Mouse (Mus musculus): ENCODE data around the gene Ctsk. TPM values are rescaled to one million over a fixed set of nuclear protein-coding genes. Genes with fewer than 3 reads are reported as not detected.

Gene Ctsk
- polyA plus RNA-seq, 1 experiment from 2014 or later: 2.8 TPM

GRCm38 (mm10) chr3:95486421-95486820 is 12.6 kb upstream of the Ctsk start:
- no peaks in the 10 kb centered on the region for H3K9me3 ChIP-seq (ENCODE audit: low read depth, low read length)
- peaks cover 75% of the 10 kb centered on the region for H3K36me3 ChIP-seq (ENCODE audit: insufficient read depth)
- WGBS: 65% methylated on average over 2 of the region's 2 CpGs
- no peak overlapping the region for H3K9ac ChIP-seq
- no peak overlapping the region for H3K27ac ChIP-seq (ENCODE audit: low read depth)
- DNase-seq: no peak
- H3K4me2 ChIP-seq: no peak overlapping the region
- no peaks in the 10 kb centered on the region for H3K27me3 ChIP-seq (ENCODE audit: insufficient read depth, low read length)
- no peak overlapping the region for H3K4me3 ChIP-seq (ENCODE audit: low read depth, low read length)
- no peak for TF ChIP-seq CTCF (IDR thresholded peaks at IDR 0.05; ENCODE audit: low read depth)
- H3K4me1 ChIP-seq (ENCODE audit: insufficient read depth): no peaks in the 10 kb centered on the region
- ATAC-seq (ENCODE audit: insufficient read depth): no peak

GRCm38 (mm10) chr3:95488679-95489078 is 10.4 kb upstream of the Ctsk start:
- 85% methylated on average over 3 of the region's 3 CpGs for WGBS
- Histone ChIP-seq H3K27ac (ENCODE audit: low read depth) (no peak overlapping the region), H3K27me3 (ENCODE audit: insufficient read depth, low read length) (no peaks in the 10 kb centered on the region), H3K4me3 (ENCODE audit: low read depth, low read length) (no peak overlapping the region), H3K9me3 (ENCODE audit: low read depth, low read length) (no peaks in the 10 kb centered on the region), H3K9ac (no peak overlapping the region), H3K4me2 (no peak overlapping the region), H3K36me3 (ENCODE audit: insufficient read depth) (peaks cover 83% of the 10 kb centered on the region), H3K4me1 (ENCODE audit: insufficient read depth) (no peaks in the 10 kb centered on the region)
- ATAC-seq (ENCODE audit: insufficient read depth) (no peak), DNase-seq (no peak)
- TF ChIP-seq CTCF (IDR thresholded peaks at IDR 0.05; ENCODE audit: low read depth): no peak

- H3K27me3 ChIP-seq (ENCODE audit: insufficient read depth, low read length): no peaks in the 10 kb centered on the region
- ATAC-seq (ENCODE audit: insufficient read depth): no peak
- no peak overlapping the region for H3K4me2 ChIP-seq
- peaks cover 94% of the 10 kb centered on the region for H3K36me3 ChIP-seq (ENCODE audit: insufficient read depth)
- WGBS: 86% methylated on average over 2 of the region's 2 CpGs
- no peak overlapping the region for H3K27ac ChIP-seq (ENCODE audit: low read depth)
- no peak for DNase-seq
- no peak overlapping the region for H3K9ac ChIP-seq
- no peaks in the 10 kb centered on the region for H3K9me3 ChIP-seq (ENCODE audit: low read depth, low read length)
- no peak overlapping the region for H3K4me3 ChIP-seq (ENCODE audit: low read depth, low read length)
- TF ChIP-seq CTCF (IDR thresholded peaks at IDR 0.05; ENCODE audit: low read depth): no peak
- no peaks in the 10 kb centered on the region for H3K4me1 ChIP-seq (ENCODE audit: insufficient read depth)
Observed at GRCm38 (mm10) chr3:95490238-95490637, 8.8 kb upstream of the Ctsk start.

GRCm38 (mm10) chr3:95494342-95494741 is 4.7 kb upstream of the Ctsk start:
- Histone ChIP-seq H3K36me3 (ENCODE audit: insufficient read depth) (peaks cover 70% of the 10 kb centered on the region), H3K4me3 (ENCODE audit: low read depth, low read length) (no peak overlapping the region), H3K9me3 (ENCODE audit: low read depth, low read length) (no peaks in the 10 kb centered on the region), H3K27ac (ENCODE audit: low read depth) (no peak overlapping the region), H3K27me3 (ENCODE audit: insufficient read depth, low read length) (no peaks in the 10 kb centered on the region), H3K4me1 (ENCODE audit: insufficient read depth) (no peaks in the 10 kb centered on the region), H3K9ac (no peak overlapping the region), H3K4me2 (no peak overlapping the region)
- TF ChIP-seq CTCF (IDR thresholded peaks at IDR 0.05; ENCODE audit: low read depth): peak; percentile 75
- ATAC-seq (ENCODE audit: insufficient read depth) (no peak), DNase-seq (peak; percentile 68)
- 55% methylated on average over 6 of the region's 6 CpGs for WGBS

GRCm38 (mm10) chr3:95498229-95498628 is 827 bp upstream of the Ctsk start:
- no peak for DNase-seq
- no peak overlapping the region for H3K27ac ChIP-seq (ENCODE audit: low read depth)
- H3K4me2 ChIP-seq: no peak overlapping the region
- H3K4me3 ChIP-seq (ENCODE audit: low read depth, low read length): no peak overlapping the region
- no peak for ATAC-seq (ENCODE audit: insufficient read depth)
- H3K9ac ChIP-seq: no peak overlapping the region
- H3K27me3 ChIP-seq (ENCODE audit: insufficient read depth, low read length): no peaks in the 10 kb centered on the region
- no peaks in the 10 kb centered on the region for H3K4me1 ChIP-seq (ENCODE audit: insufficient read depth)
- no peaks in the 10 kb centered on the region for H3K9me3 ChIP-seq (ENCODE audit: low read depth, low read length)
- peaks cover 34% of the 10 kb centered on the region for H3K36me3 ChIP-seq (ENCODE audit: insufficient read depth)
- 88% methylated on average over 2 of the region's 2 CpGs for WGBS
- TF ChIP-seq CTCF (IDR thresholded peaks at IDR 0.05; ENCODE audit: low read depth): no peak

- no peaks in the 10 kb centered on the region for H3K9me3 ChIP-seq (ENCODE audit: low read depth, low read length)
- H3K4me3 ChIP-seq (ENCODE audit: low read depth, low read length): no peak overlapping the region
- DNase-seq (no peak), ATAC-seq (ENCODE audit: insufficient read depth) (no peak)
- H3K27ac ChIP-seq (ENCODE audit: low read depth): peak overlapping the region; percentile 18; the same call in 1 of the 2 replicates
- H3K27me3 ChIP-seq (ENCODE audit: insufficient read depth, low read length): no peaks in the 10 kb centered on the region
- H3K4me2 ChIP-seq: peak overlapping the region; percentile 39; the same call in 1 of the 2 replicates
- H3K4me1 ChIP-seq (ENCODE audit: insufficient read depth): no peaks in the 10 kb centered on the region
- H3K36me3 ChIP-seq (ENCODE audit: insufficient read depth): peaks cover 20% of the 10 kb centered on the region
- 31% methylated on average over 10 of the region's 10 CpGs for WGBS
- H3K9ac ChIP-seq: no peak overlapping the region; the same call in 1 of the 2 replicates
- TF ChIP-seq CTCF (IDR thresholded peaks at IDR 0.05; ENCODE audit: low read depth): no peak
Observed at GRCm38 (mm10) chr3:95499496-95500140, 562 bp downstream of the Ctsk start.

GRCm38 (mm10) chr3:95502312-95502711 is 3.3 kb downstream of the Ctsk start:
- Histone ChIP-seq H3K36me3 (ENCODE audit: insufficient read depth) (no peaks in the 10 kb centered on the region), H3K9me3 (ENCODE audit: low read depth, low read length) (no peaks in the 10 kb centered on the region), H3K4me3 (ENCODE audit: low read depth, low read length) (no peak overlapping the region), H3K4me2 (no peak overlapping the region), H3K27me3 (ENCODE audit: insufficient read depth, low read length) (no peaks in the 10 kb centered on the region), H3K4me1 (ENCODE audit: insufficient read depth) (no peaks in the 10 kb centered on the region), H3K27ac (ENCODE audit: low read depth) (no peak overlapping the region), H3K9ac (no peak overlapping the region)
- WGBS: 62% methylated on average over 2 of the region's 2 CpGs
- DNase-seq: no peak
- TF ChIP-seq CTCF (IDR thresholded peaks at IDR 0.05; ENCODE audit: low read depth): no peak
- no peak for ATAC-seq (ENCODE audit: insufficient read depth)
